Mouse (Mus musculus) urinary bladder, postnatal 36 days (tissue): Measurements from ENCODE around the gene Zfp385b.

Source experiments
- DNase-seq, 2 experiments: peaks; one replicate each; pipeline ENCODE4 v3.0.0; 2022; ENCODE audit warnings: low spot score in 2 of 2, mixed read lengths in 1 of 2

Gene Zfp385b

DNA sequence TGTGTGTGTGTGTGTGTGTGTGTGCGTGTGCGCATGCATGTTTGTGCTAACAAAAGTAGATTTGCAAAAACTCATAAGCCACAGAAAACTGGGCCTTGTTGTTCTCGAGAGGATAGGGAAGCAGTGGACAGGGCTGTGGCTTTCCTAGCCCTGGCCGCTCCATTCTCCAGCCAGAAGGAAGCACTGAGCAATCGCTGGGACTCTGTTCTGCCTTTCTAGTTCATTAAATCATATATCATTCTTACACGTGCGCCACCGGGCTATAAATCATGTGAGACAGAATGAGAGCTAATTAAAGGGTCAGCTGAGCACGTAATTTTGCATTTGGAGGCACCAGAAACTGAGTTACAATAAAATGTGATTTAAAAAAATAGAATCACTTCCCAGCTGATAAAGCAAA, 29.1 kb downstream of the Zfp385b start:
- DNase-seq: no peak

DNA sequence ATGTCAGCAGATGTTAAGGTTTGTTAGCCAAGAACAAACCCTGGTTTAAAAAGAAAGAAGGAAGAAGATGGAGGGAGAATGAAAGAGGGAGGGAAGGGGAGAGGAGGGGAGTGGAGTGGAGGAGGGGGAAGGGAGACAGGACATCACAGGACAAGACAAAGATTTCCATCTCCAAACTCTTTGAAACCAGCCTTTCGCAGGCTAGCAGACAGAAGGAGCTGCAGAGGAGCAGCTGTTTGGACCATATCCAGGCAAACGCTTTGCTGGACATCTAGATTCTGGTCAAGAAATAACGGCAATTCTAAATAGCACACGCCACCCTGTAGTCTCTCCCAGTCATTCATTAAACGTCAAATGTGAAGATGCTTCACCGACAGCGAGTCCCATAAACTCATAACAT, 38.0 kb downstream of the Zfp385b start:
- no peak for DNase-seq

DNA sequence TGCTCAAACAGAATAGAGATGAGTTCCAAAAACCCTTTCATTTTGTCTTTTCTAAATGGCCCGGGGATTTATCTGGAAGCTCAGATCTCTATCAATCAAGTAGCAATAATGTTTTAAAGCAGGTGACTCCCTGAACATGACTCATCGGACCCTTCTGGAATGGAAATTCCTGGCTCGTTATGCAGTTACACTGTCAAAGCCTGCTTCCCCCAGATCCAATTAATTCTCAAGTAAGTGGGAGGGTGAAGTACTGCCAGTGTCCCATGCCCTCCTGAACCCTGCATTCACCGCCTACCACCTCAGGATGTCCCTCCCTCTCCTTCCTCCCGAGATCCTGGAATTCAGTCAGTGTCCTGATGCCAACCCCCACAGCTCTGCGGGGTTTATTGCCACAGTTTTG, 41.7 kb downstream of the Zfp385b start:
- DNase-seq: no peak

DNA sequence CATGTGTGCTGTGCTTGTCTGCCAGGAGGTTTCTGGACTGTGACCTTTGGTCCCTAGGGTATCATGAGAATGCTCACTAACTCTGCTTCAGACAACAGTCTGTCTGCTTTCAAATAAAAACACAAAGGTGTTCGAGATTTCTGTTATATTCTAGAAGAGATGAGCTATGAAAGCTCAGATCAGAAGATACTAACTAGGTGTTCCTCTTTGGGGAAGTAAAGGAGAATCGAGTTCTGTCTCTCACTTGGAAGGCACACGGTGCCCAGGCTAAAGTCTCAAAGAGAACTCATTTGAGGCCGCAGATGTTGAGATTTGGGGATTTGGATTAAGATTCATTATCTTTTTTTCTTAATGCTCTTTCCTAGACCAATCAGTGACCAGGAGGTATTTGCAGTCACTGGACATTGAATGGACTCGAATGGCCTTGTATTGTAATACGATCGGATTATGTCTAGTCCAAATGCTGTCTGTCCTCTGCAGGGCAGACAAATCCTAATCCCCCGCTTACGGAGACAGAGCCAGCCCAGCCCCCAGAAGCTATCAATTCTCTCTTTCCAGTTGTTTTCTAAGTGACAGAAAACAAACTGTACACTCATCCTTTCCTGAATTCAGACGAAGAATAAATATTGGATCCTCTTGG, 42.3 kb downstream of the Zfp385b start:
- DNase-seq: no peak

DNA sequence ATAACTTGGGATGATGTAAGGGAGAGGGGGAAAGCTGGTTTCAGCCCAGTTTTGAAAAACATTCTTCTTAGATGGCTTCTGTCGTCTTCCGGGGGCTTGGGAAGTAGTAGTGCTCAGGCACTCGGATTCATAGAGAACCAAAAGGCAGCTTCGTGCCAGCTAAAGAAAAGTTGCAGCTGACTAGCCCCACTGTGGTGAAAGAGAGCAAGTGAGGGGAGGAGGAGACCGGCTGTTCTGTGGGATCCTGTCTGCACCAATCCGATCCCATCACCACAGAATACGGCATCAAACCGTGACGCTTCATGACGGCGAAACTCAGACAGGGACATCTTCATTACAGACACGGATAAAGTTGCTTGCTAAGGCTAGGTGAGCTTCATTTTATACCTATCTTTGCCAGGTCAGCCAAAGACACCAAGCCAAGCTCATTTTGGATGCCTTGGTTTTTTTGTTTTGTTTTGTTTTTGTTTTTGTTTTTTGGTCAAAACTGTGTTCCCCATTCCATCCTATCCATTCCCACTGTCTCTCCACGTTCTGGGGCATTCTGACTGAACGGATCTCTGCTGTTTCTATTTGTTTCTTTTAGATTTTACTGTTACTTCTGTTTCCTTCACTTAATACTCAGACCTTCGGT, 44.1 kb downstream of the Zfp385b start:
- no peak for DNase-seq

DNA sequence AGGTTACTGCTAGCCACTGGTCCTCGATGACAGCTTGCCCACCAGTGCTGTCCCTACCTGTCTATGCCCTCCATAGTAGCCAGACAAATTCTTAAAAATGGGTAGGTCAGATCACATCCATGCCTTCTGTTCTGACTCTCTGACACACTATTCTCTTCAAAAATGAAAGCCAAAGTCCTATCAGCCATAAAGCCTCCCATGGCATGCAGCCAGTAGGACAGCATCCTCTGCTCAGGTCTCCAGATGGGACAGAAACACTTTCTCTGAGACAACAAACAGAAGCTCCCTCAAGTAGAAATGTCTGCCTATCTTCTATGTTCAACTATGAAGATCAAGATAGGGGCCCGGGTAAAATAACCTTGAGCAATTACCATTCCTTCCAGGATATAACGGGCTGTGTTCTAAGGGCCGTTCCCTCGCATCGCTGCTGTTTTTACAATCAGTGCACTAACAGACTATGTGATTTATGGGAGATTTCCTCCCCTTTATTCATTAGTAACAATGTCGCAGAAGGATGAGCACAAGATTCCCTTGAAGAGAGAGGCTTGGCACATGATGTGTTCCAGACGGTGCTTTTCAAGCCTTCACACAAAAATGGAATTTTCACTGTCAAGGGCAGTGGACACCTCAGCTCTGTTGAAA, 49.3 kb downstream of the Zfp385b start:
- no peak for DNase-seq

DNA sequence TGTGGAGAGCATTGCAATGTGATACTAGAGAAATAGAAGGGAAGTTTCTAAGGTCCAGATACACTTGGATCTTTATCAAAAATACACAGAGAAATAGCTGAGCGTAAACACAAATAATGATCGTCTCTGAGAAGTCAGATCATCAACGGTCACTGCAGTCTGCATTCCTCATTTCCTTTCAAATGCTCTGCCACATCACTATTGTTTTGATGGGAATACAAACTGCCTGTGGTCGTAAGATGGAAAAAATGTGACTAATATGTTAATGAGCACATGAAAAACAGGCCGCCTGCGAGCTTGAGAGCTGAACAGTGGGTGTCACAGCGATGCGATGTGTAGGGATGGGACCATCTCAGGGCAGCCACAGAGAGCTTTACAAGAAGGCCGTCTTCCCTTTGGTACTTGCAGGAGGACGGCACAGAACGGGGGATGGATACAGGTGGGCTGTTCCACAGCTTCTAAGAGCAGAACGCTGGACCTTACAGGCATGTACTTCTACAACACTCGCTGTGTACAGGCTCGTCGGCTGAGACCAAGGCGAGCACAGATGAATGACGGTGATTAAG, 51.0 kb downstream of the Zfp385b start:
- no peak for DNase-seq

DNA sequence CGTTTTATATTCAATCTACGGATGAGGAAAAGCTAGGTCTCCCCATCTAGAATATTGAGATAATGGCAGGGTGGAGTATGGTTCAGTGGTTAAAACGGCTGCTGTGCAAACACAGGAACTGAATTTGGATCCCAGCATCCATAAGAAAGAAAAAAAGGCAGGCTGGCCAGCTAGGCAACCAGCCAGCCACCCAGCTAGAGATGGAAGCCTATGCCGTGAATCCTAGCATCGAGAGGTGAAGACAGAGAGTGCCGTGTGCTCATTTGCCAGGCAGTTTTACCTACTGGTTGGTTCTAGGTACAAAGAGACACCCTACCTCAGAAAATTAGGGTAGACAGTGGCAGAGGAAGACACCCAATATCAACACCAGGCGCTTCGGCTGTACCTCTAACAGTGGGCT, 57.5 kb downstream of the Zfp385b start:
- no peak for DNase-seq

DNA sequence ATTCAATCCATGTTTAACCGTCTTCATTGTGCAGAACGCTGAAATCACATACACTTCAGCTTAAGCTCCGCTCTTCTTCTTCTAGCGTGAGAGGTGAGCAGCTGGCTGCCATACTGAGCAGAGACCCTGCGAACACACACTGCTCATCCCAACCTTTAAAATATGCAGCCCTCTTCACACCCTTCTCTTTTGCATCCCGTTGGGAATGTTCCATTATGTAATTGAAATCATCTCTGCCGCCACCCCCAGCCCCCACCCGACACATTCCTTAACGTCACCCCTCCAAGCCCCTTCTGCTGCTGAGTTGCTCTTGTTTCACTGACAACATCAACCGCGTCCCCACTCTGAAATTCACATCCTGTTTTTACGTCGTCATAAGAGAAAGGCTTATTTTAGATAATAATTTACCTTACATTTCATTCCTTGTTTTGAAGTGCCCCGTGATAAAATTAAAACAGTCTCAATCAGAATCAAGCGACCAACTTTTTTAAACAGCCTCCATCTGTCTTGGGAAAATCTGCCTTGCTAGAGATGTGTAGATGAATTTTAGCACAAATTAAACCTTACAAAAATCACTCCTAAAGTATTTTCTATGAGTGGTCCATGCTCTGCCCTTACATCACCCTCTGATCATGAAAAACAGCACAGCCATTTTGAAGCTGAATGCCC, 60.9 kb downstream of the Zfp385b start:
- no peak for DNase-seq

DNA sequence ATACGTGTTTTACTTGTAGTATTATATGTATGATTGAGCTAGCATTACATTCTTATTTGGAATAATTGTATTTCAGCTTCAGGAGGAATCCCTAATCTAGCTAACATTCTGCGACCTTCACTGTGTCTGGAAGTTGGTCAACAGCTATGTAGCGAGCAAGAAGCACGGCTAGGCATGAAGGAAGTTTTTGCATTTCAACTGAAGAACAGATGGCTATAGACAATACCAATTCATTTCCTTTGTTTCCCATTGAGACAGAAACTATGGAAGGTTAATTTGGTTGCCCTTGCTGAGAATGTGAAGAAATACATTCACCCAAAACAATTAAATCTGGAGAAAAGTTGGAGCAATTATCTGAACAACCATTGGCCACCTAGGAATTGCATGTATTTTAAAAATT, 66.9 kb downstream of the Zfp385b start:
- no peak for DNase-seq

DNA sequence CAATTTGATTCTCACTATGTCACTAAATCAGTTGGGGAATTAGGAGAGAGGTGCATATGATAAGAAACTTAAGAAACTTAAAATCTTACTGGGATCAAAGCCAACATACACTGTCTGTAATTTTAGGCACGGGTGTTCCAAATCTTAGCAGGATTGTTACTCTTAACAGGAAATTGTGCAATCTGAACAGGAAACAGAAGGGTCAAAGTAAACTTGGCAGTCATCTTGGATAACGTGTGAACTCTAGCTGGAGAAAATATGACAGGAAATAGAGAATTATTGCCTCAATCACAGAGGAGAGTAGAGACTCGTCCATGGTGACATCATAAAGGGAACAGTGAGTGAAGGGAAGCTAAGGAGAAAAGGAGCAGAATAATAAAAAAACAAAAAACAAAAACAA, 69.8 kb downstream of the Zfp385b start:
- DNase-seq: no peak

DNA sequence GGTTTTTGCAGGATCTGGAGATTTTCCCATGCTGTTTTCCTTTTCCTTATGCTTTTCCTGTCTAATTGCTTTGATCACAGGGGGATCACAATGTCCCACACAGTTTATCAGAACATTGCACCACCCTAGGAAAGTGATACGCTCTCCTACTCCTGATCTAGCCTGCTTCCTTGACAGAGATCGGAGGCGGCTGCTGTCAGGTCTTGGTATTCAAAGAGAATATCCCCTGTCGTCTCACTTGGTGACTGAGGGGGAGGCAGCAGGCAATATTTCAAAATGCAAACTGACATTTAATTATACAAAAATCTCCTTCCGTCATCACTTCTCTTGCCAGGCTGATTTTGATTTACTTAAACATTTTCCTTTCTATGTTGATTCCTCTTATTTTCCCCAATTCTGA, 73.0 kb downstream of the Zfp385b start:
- DNase-seq: no peak

DNA sequence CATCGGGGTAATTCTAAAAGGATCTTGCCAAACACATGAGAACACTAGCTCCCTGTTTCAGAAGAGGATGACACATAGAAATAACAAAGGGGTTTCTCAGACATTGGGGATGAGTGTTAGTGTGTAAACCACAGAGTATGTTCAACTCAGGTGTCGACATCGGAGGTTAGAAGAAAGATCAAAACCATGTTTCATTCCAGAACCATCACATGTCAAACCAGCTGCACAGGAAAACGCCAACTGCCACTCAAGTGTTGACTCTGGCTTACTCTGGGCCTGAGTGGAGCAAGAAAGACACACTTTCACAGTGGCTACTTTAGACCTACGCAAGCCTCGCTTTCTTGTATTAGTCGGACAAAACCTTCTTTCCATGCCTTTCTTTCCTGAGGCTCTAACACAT, 74.2 kb downstream of the Zfp385b start:
- no peak for DNase-seq

DNA sequence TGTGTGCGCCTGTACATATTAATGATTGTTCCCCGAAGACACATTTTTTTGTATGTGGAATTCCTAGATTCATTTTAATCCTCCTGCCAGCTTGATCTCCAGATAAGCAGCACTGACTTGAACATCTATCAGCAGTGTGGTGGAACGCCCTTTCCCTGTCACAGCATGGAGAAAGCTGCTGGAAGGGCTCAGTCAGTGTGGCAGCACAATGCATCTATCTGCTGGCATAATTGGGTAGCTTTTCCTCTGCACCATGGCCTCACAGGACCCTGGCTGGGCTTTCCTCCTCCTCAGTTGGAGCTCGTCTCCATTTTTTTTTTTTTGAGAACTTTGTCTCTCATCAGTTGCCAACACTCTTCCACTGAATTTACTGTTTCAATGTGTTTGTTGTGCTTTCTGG, 77.1 kb downstream of the Zfp385b start:
- DNase-seq: no peak

DNA sequence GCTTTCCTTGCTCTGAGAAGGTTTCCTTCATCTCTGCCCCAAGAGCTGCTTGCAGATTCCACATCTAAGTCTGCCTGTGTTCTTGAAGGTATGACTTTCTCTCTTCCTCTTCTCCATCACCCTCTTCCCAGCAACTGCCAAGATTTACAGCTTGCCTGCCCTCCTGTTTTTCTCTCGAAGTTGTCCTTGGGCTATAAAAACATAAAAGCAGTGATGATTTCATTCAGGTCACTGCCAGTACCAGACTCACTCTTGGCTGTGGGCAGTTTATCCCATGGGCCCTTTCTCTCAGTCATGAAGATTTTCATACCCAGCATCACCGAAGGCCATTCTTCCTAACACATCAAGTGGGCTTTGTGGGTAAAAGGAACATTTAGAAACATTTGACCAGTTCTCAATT, 89.2 kb downstream of the Zfp385b start:
- no peak for DNase-seq

DNA sequence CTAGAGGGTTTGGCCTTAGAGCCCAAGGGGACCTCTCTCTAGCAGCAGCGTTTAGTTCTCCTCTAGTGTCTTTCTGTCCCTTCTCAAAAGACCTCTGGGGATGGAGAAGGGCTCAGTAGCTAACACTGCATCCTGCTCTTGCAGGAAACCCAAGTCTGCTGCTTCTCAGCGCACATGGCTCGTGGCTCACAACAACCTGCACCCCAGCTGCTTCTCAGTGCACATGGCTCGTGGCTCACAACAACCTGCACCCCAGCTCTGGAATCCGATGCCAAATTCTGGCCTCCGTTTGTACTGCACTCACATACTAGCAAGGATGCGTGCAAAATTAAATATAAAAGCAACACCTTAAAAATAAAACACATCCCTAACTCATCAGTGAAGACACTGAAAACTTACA, 92.6 kb downstream of the Zfp385b start:
- no peak for DNase-seq

DNA sequence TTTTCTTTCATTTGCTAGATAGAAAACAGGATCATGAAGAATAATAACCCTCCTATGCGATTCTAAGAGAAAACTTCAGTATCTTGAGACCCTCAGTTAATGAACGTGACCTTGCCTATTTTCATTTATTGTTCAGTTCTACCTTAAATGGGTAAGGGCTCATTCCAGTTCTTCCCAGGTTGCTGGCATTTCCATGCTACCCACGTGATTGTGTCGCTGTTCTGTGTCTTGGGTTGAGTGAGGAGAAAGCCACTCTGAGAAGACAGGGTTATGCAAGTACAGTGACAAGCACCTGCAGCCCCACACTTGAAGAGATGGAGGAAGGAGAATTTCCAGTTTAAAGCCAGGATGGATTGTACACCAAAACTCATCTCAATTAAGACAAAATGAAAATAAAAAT, 98.6 kb downstream of the Zfp385b start:
- DNase-seq: no peak

DNA sequence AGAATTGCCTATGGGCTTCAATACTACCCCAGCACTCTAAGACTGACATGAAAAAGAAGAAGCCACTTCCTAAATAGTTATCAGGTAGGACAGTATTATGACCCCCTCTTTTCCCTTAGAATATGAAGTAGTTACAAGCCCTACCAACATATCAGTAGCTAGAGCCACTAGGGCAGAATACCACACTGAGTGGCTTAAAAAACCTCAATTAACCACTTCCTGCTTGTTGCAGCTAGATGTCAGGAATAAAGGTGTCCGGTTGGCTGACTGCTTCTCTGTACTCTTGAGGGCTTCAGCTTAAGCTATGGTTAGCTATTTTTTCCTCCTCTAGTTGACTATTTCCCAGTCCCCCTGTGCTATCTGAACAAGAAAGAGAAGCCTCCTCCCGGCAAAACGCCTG, 103.1 kb downstream of the Zfp385b start:
- no peak for DNase-seq

DNA sequence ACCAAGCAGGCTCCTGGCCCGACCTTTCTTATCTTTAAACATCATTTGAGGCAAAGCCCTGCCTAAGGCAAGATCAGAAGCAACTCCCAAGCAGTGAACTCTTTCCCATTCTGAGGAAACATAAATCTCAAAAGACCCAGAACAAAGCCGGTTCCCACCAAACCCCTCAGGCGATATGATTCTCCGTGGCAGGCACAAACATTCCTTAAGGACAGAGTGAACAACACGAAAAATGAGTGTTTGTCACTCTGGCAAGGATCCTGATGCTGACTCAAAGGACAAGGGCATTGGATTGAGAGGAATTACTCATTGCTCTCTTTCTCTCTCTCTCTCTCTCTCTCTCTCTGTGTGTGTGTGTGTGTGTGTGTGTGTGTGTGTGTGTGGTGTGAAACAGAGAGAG, 105.6 kb downstream of the Zfp385b start:
- no peak for DNase-seq

DNA sequence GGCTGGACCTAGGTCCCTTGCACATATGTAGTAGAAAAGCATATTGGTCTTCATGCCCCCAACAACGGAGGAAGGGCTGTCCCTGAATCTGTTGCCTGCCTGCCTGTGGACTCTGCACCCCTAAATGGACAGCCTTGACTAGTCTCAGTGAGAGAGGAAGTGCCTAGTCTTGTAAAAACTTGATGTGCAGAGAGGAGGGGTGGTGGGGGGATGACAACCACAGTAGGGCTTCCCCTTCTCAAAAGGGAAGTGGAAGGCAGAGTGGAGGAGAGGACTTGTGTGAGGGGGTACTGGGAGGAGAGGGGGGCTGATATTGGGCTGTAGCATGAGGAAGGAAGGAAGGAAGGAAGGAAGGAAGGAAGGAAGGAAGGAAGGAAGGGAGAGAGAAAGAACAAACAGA, 107.7 kb downstream of the Zfp385b start:
- DNase-seq: no peak

DNA sequence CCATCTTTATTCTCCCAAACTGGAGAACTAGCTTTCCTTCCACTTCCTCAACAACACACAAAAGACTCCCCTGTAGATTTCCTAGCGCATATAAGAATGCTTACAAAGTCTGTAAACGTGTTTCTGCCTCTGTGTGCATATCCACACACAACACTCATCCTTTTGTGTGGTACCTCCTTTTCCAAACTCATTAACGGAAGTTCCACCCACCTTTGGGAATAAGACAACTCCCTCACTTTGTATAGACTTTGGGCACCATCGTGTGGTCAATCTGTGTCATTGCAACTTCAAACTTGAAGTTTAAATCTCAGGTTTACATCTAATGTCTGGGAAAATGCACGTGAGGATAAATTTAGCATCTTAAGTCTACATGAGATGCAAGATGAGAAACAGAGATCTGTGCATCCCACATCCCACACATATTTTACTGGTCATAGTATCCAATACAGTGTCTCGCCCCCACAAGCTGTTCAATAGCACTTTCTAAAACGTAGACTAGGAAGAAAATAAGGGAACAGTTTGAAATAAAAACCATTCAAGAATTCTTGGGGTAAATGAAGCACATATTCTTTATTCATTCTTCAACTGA, 110.1 kb downstream of the Zfp385b start:
- DNase-seq: peak in 1 of 2 experiments; percentile 7

DNA sequence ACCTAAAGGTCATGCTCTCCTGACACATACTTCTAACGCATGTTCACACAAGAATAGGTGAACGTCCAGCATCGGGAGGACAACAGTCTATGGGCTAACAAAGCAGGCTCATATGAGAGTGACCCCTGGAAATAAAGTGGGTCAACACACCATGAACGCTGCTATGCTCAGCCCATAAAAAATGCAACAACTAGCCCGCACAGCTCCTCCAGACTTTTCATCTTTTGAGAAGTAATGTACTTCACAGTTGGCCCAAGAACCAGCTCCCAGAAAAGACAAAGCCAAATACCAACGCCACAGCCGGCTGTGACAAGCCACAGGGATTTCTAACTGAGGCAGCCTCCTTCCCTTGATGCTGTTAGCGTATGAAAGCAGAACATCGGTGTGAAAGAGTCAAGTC, 112.3 kb downstream of the Zfp385b start:
- DNase-seq: no peak
